Mouse (Mus musculus) CH12.LX (cell line): Measurements from ENCODE around the gene Fosl2. TPM values are rescaled to one million over a fixed set of nuclear protein-coding genes. Genes with fewer than 3 reads are reported as not detected.

Experiments
- DNase-seq: peaks from one replicate; pipeline ENCODE4 v3.0.0-alpha.2; 2013; ENCODE audit errors: extremely low read depth
- H3K27ac ChIP-seq: 2 replicates; pipeline ENCODE4 v1.5.1; 2012; ENCODE audit warnings: low read depth, mild to moderate bottlenecking, control low read depth, moderate library complexity; ENCODE audit not compliant: insufficient read depth
- H3K27me3 ChIP-seq: replicated peaks from 2 replicates; pipeline ENCODE3; 2012; ENCODE audit warnings: inconsistent platforms
- H3K36me3 ChIP-seq, 2 experiments: replicated peaks in 1 of 2; 2 replicates each; pipeline versions ENCODE3 to v1.6.1; 2012; ENCODE audit warnings: inconsistent platforms in 1 of 2, low read length in 1 of 2, mild to moderate bottlenecking in 1 of 2, mixed read lengths in 1 of 2, moderate library complexity in 1 of 2; ENCODE audit not compliant: control insufficient read depth in 1 of 2, insufficient read depth in 1 of 2
- H3K4me1 ChIP-seq, 2 experiments: 2 replicates each; pipeline ENCODE4 v1.6.1; 2012; ENCODE audit warnings: inconsistent platforms in 1 of 2, moderate library complexity in 1 of 2; ENCODE audit not compliant: insufficient read depth in 2 of 2, control insufficient read depth in 1 of 2
- H3K4me2 ChIP-seq: 2 replicates; pipeline ENCODE4 v1.6.1; 2012; ENCODE audit warnings: low read depth, mild to moderate bottlenecking, control low read depth; ENCODE audit not compliant: poor library complexity, insufficient read depth, severe bottlenecking
- H3K4me3 ChIP-seq, 3 experiments: fragments of 150-350 bp in 1 of 3; sonication (generic) in 1 of 3; replicated peaks in 1 of 3; 2 replicates each; pipeline versions ENCODE3 to v1.5.1; 2011 to 2012; ENCODE audit warnings: low read depth in 2 of 3, low read length in 2 of 3, mild to moderate bottlenecking in 2 of 3, moderate library complexity in 2 of 3, control low read depth in 1 of 3, improper control_type of control experiment in 1 of 3, inconsistent platforms in 1 of 3, mixed read lengths in 1 of 3; ENCODE audit not compliant: poor library complexity in 1 of 3
- H3K79me2 ChIP-seq: replicated peaks from 2 replicates; pipeline ENCODE4 v1.6.1; 2012; ENCODE audit warnings: mild to moderate bottlenecking, moderate library complexity; ENCODE audit not compliant: control insufficient read depth, poor library complexity, insufficient read depth, severe bottlenecking; ENCODE audit errors: extremely low read depth
- H3K9ac ChIP-seq: 2 replicates; pipeline ENCODE4 v1.6.1; 2012; ENCODE audit warnings: low read depth, mild to moderate bottlenecking, control low read depth, moderate library complexity; ENCODE audit not compliant: insufficient read depth
- H3K9me3 ChIP-seq: replicated peaks from 2 replicates; pipeline ENCODE3; 2012; ENCODE audit warnings: low read length, inconsistent platforms, mixed read lengths
- CHD1 ChIP-seq: IDR thresholded peaks from 2 replicates; pipeline ENCODE4 v1.6.1; 2012; ENCODE audit warnings: low read depth, low read length, improper control_type of control experiment, inconsistent platforms
- CTCF ChIP-seq, 2 experiments: IDR thresholded peaks in 1 of 2; conservative IDR thresholded peaks in 1 of 2; 2 replicates each; pipeline ENCODE4 v1.5.1; 2011 to 2012; ENCODE audit warnings: low read depth in 2 of 2, low read length in 2 of 2, improper control_type of control experiment in 1 of 2, inconsistent platforms in 1 of 2, mild to moderate bottlenecking in 1 of 2, moderate library complexity in 1 of 2
- EP300 ChIP-seq: IDR thresholded peaks from 2 replicates; pipeline ENCODE4 v1.6.1; 2011; ENCODE audit warnings: low read length, improper control_type of control experiment
- GABPA ChIP-seq: IDR thresholded peaks from 2 replicates; pipeline ENCODE4 v1.6.1; 2012; ENCODE audit warnings: low read depth, low read length, improper control_type of control experiment, inconsistent platforms; ENCODE audit not compliant: insufficient replicate concordance
- HCFC1 ChIP-seq: IDR thresholded peaks from 2 replicates; pipeline ENCODE4 v1.6.1; 2012; ENCODE audit warnings: low read depth, mild to moderate bottlenecking, inconsistent platforms, low read length, improper control_type of control experiment
- IRF4 ChIP-seq: IDR thresholded peaks from 2 replicates; pipeline ENCODE4 v1.6.1; 2014; ENCODE audit warnings: low read depth, mild to moderate bottlenecking, inconsistent platforms, low read length, improper control_type of control experiment
- JUN ChIP-seq: IDR thresholded peaks from 2 replicates; pipeline ENCODE4 v1.6.1; 2011; ENCODE audit warnings: low read depth, mild to moderate bottlenecking, low read length, improper control_type of control experiment, moderate library complexity; ENCODE audit not compliant: insufficient read depth
- MAX ChIP-seq: IDR thresholded peaks from 2 replicates; pipeline ENCODE4 v1.6.1; 2011; ENCODE audit warnings: low read length, improper control_type of control experiment
- MAZ ChIP-seq: IDR thresholded peaks from 2 replicates; pipeline ENCODE4 v1.6.1; 2012; ENCODE audit warnings: low read depth, mild to moderate bottlenecking, inconsistent platforms, low read length, improper control_type of control experiment, moderate library complexity
- NELFE ChIP-seq: IDR thresholded peaks from 2 replicates; pipeline ENCODE4 v1.6.1; 2011; ENCODE audit warnings: low read depth, low read length, improper control_type of control experiment
- NRF1 ChIP-seq: IDR thresholded peaks from 2 replicates; pipeline ENCODE4 v1.6.1; 2014; ENCODE audit warnings: low read depth, mild to moderate bottlenecking, inconsistent platforms, low read length, improper control_type of control experiment, moderate library complexity
- PAX5 ChIP-seq: IDR thresholded peaks from 2 replicates; pipeline ENCODE4 v1.6.1; 2012; ENCODE audit warnings: low read length, inconsistent platforms, mixed read lengths
- POLR2A ChIP-seq: IDR thresholded peaks from 2 replicates; pipeline ENCODE4 v1.6.1; 2011; ENCODE audit warnings: low read depth, mild to moderate bottlenecking, improper control_type of control experiment, low read length
- POLR2AphosphoS2 ChIP-seq: IDR thresholded peaks from 2 replicates; pipeline ENCODE4 v1.6.1; 2011; ENCODE audit warnings: low read depth, low read length, improper control_type of control experiment
- RAD21 ChIP-seq: IDR thresholded peaks from 2 replicates; pipeline ENCODE4 v1.6.1; 2011; ENCODE audit warnings: low read depth, mild to moderate bottlenecking, low read length, improper control_type of control experiment, moderate library complexity
- SIN3A ChIP-seq: IDR thresholded peaks from 2 replicates; pipeline ENCODE4 v1.6.1; 2012; ENCODE audit warnings: low read length, improper control_type of control experiment, inconsistent platforms
- SMC3 ChIP-seq: IDR thresholded peaks from 2 replicates; pipeline ENCODE4 v1.6.1; 2011; ENCODE audit warnings: low read depth, low read length, improper control_type of control experiment
- TCF12 ChIP-seq: IDR thresholded peaks from 2 replicates; pipeline ENCODE4 v1.6.1; 2014; ENCODE audit warnings: low read depth, mild to moderate bottlenecking, inconsistent platforms, low read length, improper control_type of control experiment
- UBTF ChIP-seq: IDR thresholded peaks from 2 replicates; pipeline ENCODE4 v1.6.1; 2012; ENCODE audit warnings: low read depth, mild to moderate bottlenecking, inconsistent platforms, low read length, improper control_type of control experiment, moderate library complexity
- USF1 ChIP-seq: IDR thresholded peaks from 2 replicates; pipeline ENCODE4 v1.6.1; 2014; ENCODE audit warnings: low read depth, mild to moderate bottlenecking, inconsistent platforms, low read length, improper control_type of control experiment
- ZC3H11A ChIP-seq: IDR thresholded peaks from 2 replicates; pipeline ENCODE4 v1.6.1; 2012; ENCODE audit warnings: low read depth, mild to moderate bottlenecking, inconsistent platforms, low read length, improper control_type of control experiment
- ZKSCAN1 ChIP-seq: IDR thresholded peaks from 2 replicates; pipeline ENCODE4 v1.6.1; 2012; ENCODE audit warnings: low read depth, inconsistent platforms, low read length, improper control_type of control experiment, borderline replicate concordance
- ZMIZ1 ChIP-seq: IDR thresholded peaks from 2 replicates; pipeline ENCODE4 v1.6.1; 2012; ENCODE audit warnings: low read depth, mild to moderate bottlenecking, inconsistent platforms, low read length, improper control_type of control experiment
- dilution Hi-C: fragments of 300-500 bp; cut with MboI; formaldehyde crosslinking; loops from 2 replicates; pipeline ENCODE4 v1.14.3; 2020; ENCODE audit warnings: low sequenced_read_pairs; ENCODE audit not compliant: extremely low pct_unique_long_range_greater_than_20kb, extremely low pct_ligation_motif_present
- in situ Hi-C: fragments of 300-500 bp; cut with MboI; formaldehyde crosslinking; loops from 3 replicates; pipeline ENCODE4 v1.14.3; 2019; ENCODE audit warnings: low sequenced_read_pairs, low pct_ligation_motif_present, low pct_unique_long_range_greater_than_20kb, mixed read lengths
- polyA plus RNA-seq: library from polyadenylated mRNA; unstranded; fragments of >175 nt; gene quantifications from 2 replicates; pipeline ENCODE4 v1.2.1, GENCODE M21; 2012; ENCODE audit warnings: low read depth; ENCODE audit not compliant: insufficient read length
- total RNA-seq, 2 experiments: library from RNA; depleted of rRNA; stranded (reverse); fragments of 300-350 nt in 1 of 2; fragments of >200 nt in 1 of 2; gene quantifications; 2 replicates each; pipeline ENCODE4 v1.2.3; 2012 to 2014

Fosl2 gene
- total and polyA plus RNA-seq, 3 experiments: 0.23 to 0.91 (median 0.59) TPM

DNA sequence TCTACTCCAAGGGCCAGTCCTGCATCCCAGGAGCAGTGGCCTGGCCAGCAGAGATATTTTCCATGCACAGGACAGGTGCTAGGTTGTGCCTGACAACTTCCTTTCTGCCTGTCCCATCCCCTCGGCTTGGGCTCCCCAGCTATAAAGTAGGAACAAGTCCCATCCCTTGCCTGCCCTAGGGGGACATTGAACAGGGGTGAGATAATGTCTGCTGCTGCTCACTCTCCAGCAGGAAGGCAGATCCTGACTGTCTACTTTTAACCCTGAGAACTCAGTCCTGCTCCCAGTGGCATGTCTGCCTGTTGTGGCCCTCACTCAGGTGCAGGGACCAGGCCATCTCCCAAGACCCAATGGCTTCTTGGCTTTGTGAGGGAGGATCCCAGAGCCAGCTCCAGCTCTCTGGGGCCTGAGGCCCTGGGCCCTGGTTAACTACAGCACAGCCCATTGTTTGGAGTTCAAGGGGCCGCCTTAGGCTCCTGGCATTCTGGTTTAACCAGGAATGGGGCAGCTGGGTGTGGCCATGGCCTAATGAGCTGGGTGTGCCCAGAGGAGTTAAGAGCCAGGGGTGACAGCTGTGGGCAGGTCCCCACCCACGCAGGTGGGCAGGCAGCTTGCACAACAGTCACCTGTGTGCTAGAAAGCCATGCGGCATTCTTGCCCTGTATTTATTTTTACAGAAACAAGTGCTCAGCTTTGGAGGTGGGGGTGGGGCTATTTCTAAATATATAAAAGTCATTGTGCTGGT, 47.5 kb downstream of the Fosl2 start:
- no peak overlapping the region for H3K27ac ChIP-seq
- TF ChIP-seq SMC3 (no peak), NRF1 (no peak), MAX (no peak), RAD21 (no peak), NELFE (no peak), ZKSCAN1 (no peak), HCFC1 (no peak), UBTF (no peak)
- TF ChIP-seq, all 38 proteins: peak for 0
- Histone ChIP-seq H3K79me2 (no peaks in the 10 kb centered on the region), H3K36me3 (no peaks in the 10 kb centered on the region), H3K4me3 (no peak overlapping the region), H3K4me2 (no peak overlapping the region), H3K27me3 (no peaks in the 10 kb centered on the region), H3K9ac (no peak overlapping the region), H3K9me3 (no peaks in the 10 kb centered on the region), H3K4me1 (peaks cover 0 to 4% of the 10 kb centered on the region in 2 experiments; a peak in 1 of 4 replicates)
- dilution Hi-C loops: no loop called here
- no peak for DNase-seq
- in situ Hi-C loops: no loop called here

DNA sequence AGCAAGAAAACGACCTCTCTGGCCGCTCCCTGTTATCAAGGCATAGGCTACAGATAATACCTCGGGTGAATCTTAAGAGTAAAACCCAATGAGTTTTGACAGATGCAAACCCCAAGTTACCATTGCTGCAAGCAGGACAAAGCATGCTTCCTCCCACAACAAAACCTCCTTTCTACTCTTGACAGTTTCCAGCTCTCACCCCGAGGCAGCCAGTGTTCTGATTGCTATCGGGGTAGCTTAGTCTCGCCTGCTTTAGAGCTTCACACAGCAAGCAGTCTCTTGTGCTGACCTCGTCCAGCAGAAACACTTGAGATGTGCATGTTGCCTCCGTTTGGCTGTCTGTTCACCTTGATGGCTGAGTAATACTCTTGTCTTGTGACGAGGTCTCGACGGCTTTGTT, 52.1 kb downstream of the Fosl2 start:
- DNase-seq: no peak
- Histone ChIP-seq H3K4me2 (no peak overlapping the region), H3K4me3 (no peak overlapping the region), H3K9ac (no peak overlapping the region), H3K36me3 (no peaks in the 10 kb centered on the region), H3K27ac (no peak overlapping the region), H3K4me1 (peaks cover 4 to 10% of the 10 kb centered on the region in 2 experiments), H3K27me3 (no peaks in the 10 kb centered on the region), H3K79me2 (no peaks in the 10 kb centered on the region), H3K9me3 (no peaks in the 10 kb centered on the region)
- dilution Hi-C loops: no loop called here
- TF ChIP-seq ZMIZ1: no peak
- TF ChIP-seq MAZ: no peak
- no peak for TF ChIP-seq POLR2A
- TF ChIP-seq EP300: no peak
- no peak for TF ChIP-seq JUN
- no peak for TF ChIP-seq ZC3H11A
- TF ChIP-seq CTCF (conservative IDR thresholded peaks at IDR 0.05 in 1 of 2, IDR thresholded peaks at IDR 0.05 in 1 of 2; ENCODE audit: low read depth in 2 of 2, low read length in 2 of 2): no peak
- no peak for TF ChIP-seq USF1
- TF ChIP-seq SIN3A: no peak
- no peak for TF ChIP-seq IRF4
- no peak for TF ChIP-seq MAX
- TF ChIP-seq CHD1: no peak
- no peak for TF ChIP-seq TCF12
- TF ChIP-seq GABPA: no peak
- no peak for TF ChIP-seq HCFC1
- TF ChIP-seq POLR2AphosphoS2: no peak
- no peak for TF ChIP-seq PAX5
- in situ Hi-C loops: no loop called here
